8 mouse cellular contexts compared by ENCODE assay signal in genomic region chr6:89008614-89009171, GRCm38 (mm10).
DNase-seq lines count a peak whose midpoint lies in the region; ATAC-seq lines count a peak whose summit lies in the region.

No protein-coding gene starts in this region.

- H3K9me3 ChIP-seq in hindbrain, embryonic 12.5 days (replicated peaks): no peaks in the 10 kb centered on the region
- no peaks in the 10 kb centered on the region for H3K9me3 ChIP-seq in limb, embryonic 15.5 days
- no peaks in the 10 kb centered on the region for H3K9me3 ChIP-seq in midbrain, embryonic 16.5 days (replicated peaks; ENCODE audit: control insufficient read depth, low read length, poor library complexity, severe bottlenecking)

- peak; percentile 59 for DNase-seq in urinary bladder, postnatal 14 days (ENCODE audit: low spot score)
- DNase-seq in urinary bladder, postnatal 10 days (ENCODE audit: low spot score): no peak
- peak; percentile 40 for DNase-seq in forelimb bud, embryonic 11.5 days (ENCODE audit: low read depth, low spot score)
- peak; percentile 27 for DNase-seq in urinary bladder, postnatal 25 days (ENCODE audit: low spot score)
- DNase-seq in layer of hippocampus, postnatal 25 days (ENCODE audit: extremely low spot score in 1 of 2, low spot score in 1 of 2): no peak

- H3K36me3 ChIP-seq in hindbrain, embryonic 12.5 days: no peaks in the 10 kb centered on the region
- H3K36me3 ChIP-seq in limb, embryonic 15.5 days: no peaks in the 10 kb centered on the region
- no peaks in the 10 kb centered on the region for H3K36me3 ChIP-seq in midbrain, embryonic 16.5 days (ENCODE audit: control insufficient read depth, insufficient read depth, low read length)

- peaks cover 68% of the 10 kb centered on the region for H3K4me1 ChIP-seq in hindbrain, embryonic 12.5 days
- H3K4me1 ChIP-seq in limb, embryonic 15.5 days: peaks cover 11% of the 10 kb centered on the region; the same call in 1 of the 2 replicates
- peaks cover 32% of the 10 kb centered on the region for H3K4me1 ChIP-seq in midbrain, embryonic 16.5 days (ENCODE audit: control insufficient read depth, insufficient read depth, low read length)

- 0 out of 2 replicates have a peak overlapping the region, but pooled peaks have one; percentile 23 for H3K9ac ChIP-seq in hindbrain, embryonic 12.5 days
- H3K9ac ChIP-seq in limb, embryonic 15.5 days: no peak overlapping the region
- peak overlapping the region; percentile 42; the same call in 1 of the 2 replicates for H3K9ac ChIP-seq in midbrain, embryonic 16.5 days (ENCODE audit: low read depth, low read length)

- H3K4me2 ChIP-seq in hindbrain, embryonic 12.5 days (replicated peaks): peak overlapping the region; percentile 40
- H3K4me2 ChIP-seq in limb, embryonic 15.5 days: peak overlapping the region; percentile 54
- peak overlapping the region; percentile 13 for H3K4me2 ChIP-seq in midbrain, embryonic 16.5 days (ENCODE audit: low read length)

- 0 out of 2 replicates have a peak, but pooled peaks cover 4% of the 10 kb centered on the region for H3K27me3 ChIP-seq in hindbrain, embryonic 12.5 days
- no peaks in the 10 kb centered on the region for H3K27me3 ChIP-seq in limb, embryonic 15.5 days
- H3K27me3 ChIP-seq in midbrain, embryonic 16.5 days (ENCODE audit: control insufficient read depth, insufficient read depth, low read depth, low read length): no peaks in the 10 kb centered on the region

- no peak overlapping the region for H3K4me3 ChIP-seq in hindbrain, embryonic 12.5 days
- H3K4me3 ChIP-seq in limb, embryonic 15.5 days: peak overlapping the region; percentile 28
- no peak overlapping the region for H3K4me3 ChIP-seq in midbrain, embryonic 16.5 days (ENCODE audit: low read depth, low read length)

- H3K27ac ChIP-seq in hindbrain, embryonic 12.5 days: peak overlapping the region; percentile 94
- H3K27ac ChIP-seq in limb, embryonic 15.5 days: no peak overlapping the region
- peak overlapping the region; percentile 76 for H3K27ac ChIP-seq in midbrain, embryonic 16.5 days (ENCODE audit: low read length)

- under 1% methylated on average over 18 of the region's 18 CpGs for WGBS in hindbrain, embryonic 12.5 days
- WGBS in limb, embryonic 15.5 days: 3% methylated on average over 18 of the region's 18 CpGs
- 1% methylated on average over 18 of the region's 18 CpGs for WGBS in midbrain, embryonic 16.5 days

- peak; percentile 72 for ATAC-seq in hindbrain, embryonic 12.5 days (ENCODE audit: low FRiP score)
- no peak for ATAC-seq in limb, embryonic 15.5 days (ENCODE audit: insufficient number of reproducible peaks, low FRiP score, low TSS enrichment, low read depth)
- peak; percentile 72 for ATAC-seq in midbrain, embryonic 16.5 days

Comparison
In these comparisons a context has a peak if more than half of its experiments do, and no peak if none do; other contexts are left out.
1. DNase-seq: peak in urinary bladder, postnatal 14 days (single experiment), forelimb bud, embryonic 11.5 days (single experiment) and urinary bladder, postnatal 25 days (single experiment); none in urinary bladder, postnatal 10 days (single experiment) and layer of hippocampus, postnatal 25 days (0 of 2).
2. Peak in every context shown above with its lines, with median percentiles within 50 percentile points of each other: H3K4me2 ChIP-seq.